Mouse (Mus musculus) ES-E14 (cell line): Measurements from ENCODE around the gene B4galt1.

Experiments used
- MAFK ChIP-seq: IDR thresholded peaks from 2 replicates; pipeline ENCODE4 v1.6.1; 2014; ENCODE audit warnings: mild to moderate bottlenecking, low read depth, low read length, inconsistent platforms; ENCODE audit not compliant: insufficient read depth
- ZNF384 ChIP-seq: IDR thresholded peaks from 2 replicates; pipeline ENCODE4 v1.6.1; 2012; ENCODE audit warnings: low read depth, low read length, inconsistent platforms

GRCm38 (mm10) chr4:40847160-40847559, 6.6 kb downstream of the B4galt1 start:
- TF ChIP-seq ZNF384 = no peak
- no peak for TF ChIP-seq MAFK
